Mouse (Mus musculus) liver, postnatal 0 days (tissue): ENCODE measurements around the gene Rsl24d1.

Experiments used
- CTCF ChIP-seq: sonication (generic); IDR thresholded peaks from 2 replicates; pipeline ENCODE4 v1.5.1; 2016; ENCODE audit warnings: antibody characterized with exemption, low read depth
- EP300 ChIP-seq: IDR thresholded peaks from 2 replicates; pipeline ENCODE4 v1.6.1; 2016; ENCODE audit warnings: antibody characterized with exemption, low read depth, mild to moderate bottlenecking

- no peak for TF ChIP-seq CTCF
- no peak for TF ChIP-seq EP300
These were observed 45.0 kb upstream of the Rsl24d1 start for GRCm38 (mm10) chr9:73068230-73068679.
